In the genomic region with DNA sequence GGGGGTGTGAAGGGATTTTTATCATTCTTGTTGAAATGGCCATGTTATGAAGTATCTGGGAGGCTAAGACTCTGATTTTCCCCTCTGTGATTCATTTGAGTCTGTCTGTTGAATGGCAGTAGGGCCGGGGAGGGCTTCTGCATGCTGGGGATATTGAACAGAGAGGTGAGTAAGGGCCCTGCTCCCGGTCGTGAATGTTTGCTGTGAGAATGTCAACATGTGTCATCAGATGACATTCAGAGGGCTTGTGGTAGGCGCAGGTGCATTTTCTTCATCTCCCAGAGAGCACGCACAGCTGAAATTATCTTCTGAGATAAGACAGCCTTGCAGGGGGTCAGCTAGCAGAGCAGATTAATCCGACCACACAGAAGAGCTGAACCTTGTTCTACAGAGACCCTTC, we compare ENCODE assay signal across 21 mouse cellular contexts. TPM values are rescaled to one million over a fixed set of nuclear protein-coding genes. Genes with fewer than 3 reads are reported as not detected.
DNase-seq lines count a peak whose midpoint lies in the region; ATAC-seq and TF ChIP-seq lines count a peak whose summit lies in the region.
"Had no signal": no experiment of that assay in that cellular context is flagged by ENCODE, and none has a peak within 500 bp of the region (broad histone marks: within the 10 kb centered on the region; RNA-seq: fewer than 3 reads in every experiment).

No protein-coding gene starts in this region.

- H3K4me3 ChIP-seq in liver, postnatal 0 days (ENCODE audit: low read depth, low read length), result no peak overlapping the region
- H3K4me3 ChIP-seq in liver, embryonic 12.5 days, result no peak overlapping the region
- no peak overlapping the region for H3K4me3 ChIP-seq in kidney, embryonic 15.5 days (replicated peaks)
- H3K4me3 ChIP-seq: embryonic facial prominence, embryonic 13.5 days; forebrain, embryonic 12.5 days; hindbrain, embryonic 12.5 days had no signal

- TF ChIP-seq CTCF in liver, postnatal 0 days (IDR thresholded peaks at IDR 0.05; ENCODE audit: low read depth), result no peak

- peak; percentile 72 for ATAC-seq in liver, postnatal 0 days
- ATAC-seq in liver, embryonic 12.5 days, result no peak
- no peak for ATAC-seq in kidney, embryonic 15.5 days (replicated peaks; ENCODE audit: low FRiP score)
- ATAC-seq: activated CD4-positive, CD25-positive, alpha-beta regulatory T cell, adult 4 months; forebrain, embryonic 16.5 days; hindbrain, embryonic 16.5 days; Patski had no signal

- no peaks in the 10 kb centered on the region for H3K27me3 ChIP-seq in liver, postnatal 0 days (ENCODE audit: insufficient read depth, low read length)
- H3K27me3 ChIP-seq in liver, embryonic 12.5 days (replicated peaks), result no peaks in the 10 kb centered on the region
- H3K27me3 ChIP-seq in kidney, embryonic 15.5 days, result no peaks in the 10 kb centered on the region
- H3K27me3 ChIP-seq: CH12.LX; embryonic facial prominence, embryonic 13.5 days; forebrain, embryonic 12.5 days; hindbrain, embryonic 12.5 days; Patski had no signal

- H3K36me3 ChIP-seq in liver, postnatal 0 days (replicated peaks; ENCODE audit: insufficient read depth, low read length), result no peaks in the 10 kb centered on the region
- H3K36me3 ChIP-seq in liver, embryonic 12.5 days, result no peaks in the 10 kb centered on the region
- no peaks in the 10 kb centered on the region for H3K36me3 ChIP-seq in kidney, embryonic 15.5 days
- H3K36me3 ChIP-seq: embryonic facial prominence, embryonic 13.5 days; forebrain, embryonic 12.5 days; hindbrain, embryonic 12.5 days had no signal

- DNase-seq in liver, postnatal 0 days, result no peak
- peak; percentile 19 to 36 for DNase-seq in thymus, postnatal 10 days (ENCODE audit: low spot score in 2 of 2)
- peak; percentile 50 for DNase-seq in thymus, postnatal 4 days
- no peak for DNase-seq in lung, postnatal 36 days
- DNase-seq: adrenal gland, postnatal 14 days; cerebellum, adult 18-20 months; cerebellum, adult 9-11 months; cerebellum, postnatal 36 days; gastrocnemius, postnatal 25 days; heart, postnatal 10 days; heart, postnatal 4 days had no signal

- H3K9me3 ChIP-seq in liver, postnatal 0 days (ENCODE audit: low read length), result no peaks in the 10 kb centered on the region
- H3K9me3 ChIP-seq in liver, embryonic 12.5 days (replicated peaks), result no peaks in the 10 kb centered on the region
- no peaks in the 10 kb centered on the region for H3K9me3 ChIP-seq in kidney, embryonic 15.5 days (replicated peaks)
- H3K9me3 ChIP-seq: embryonic facial prominence, embryonic 13.5 days; forebrain, embryonic 12.5 days; hindbrain, embryonic 12.5 days had no signal

- H3K27ac ChIP-seq in liver, postnatal 0 days (ENCODE audit: low read depth), result peak overlapping the region; percentile 44
- no peak overlapping the region for H3K27ac ChIP-seq in liver, embryonic 12.5 days
- H3K27ac ChIP-seq in kidney, embryonic 15.5 days, result no peak overlapping the region
- H3K27ac ChIP-seq: embryonic facial prominence, embryonic 13.5 days; forebrain, embryonic 12.5 days; hindbrain, embryonic 12.5 days had no signal

- H3K4me1 ChIP-seq in liver, postnatal 0 days (ENCODE audit: insufficient read depth), result peaks cover 5% of the 10 kb centered on the region; the same call in 1 of the 2 replicates
- H3K4me1 ChIP-seq in liver, embryonic 12.5 days, result peaks cover 8% of the 10 kb centered on the region; the same call in 1 of the 2 replicates
- no peaks in the 10 kb centered on the region for H3K4me1 ChIP-seq in kidney, embryonic 15.5 days
- H3K4me1 ChIP-seq: hindbrain, embryonic 12.5 days had no signal

- no peak for TF ChIP-seq EP300 in liver, postnatal 0 days (IDR thresholded peaks at IDR 0.05; ENCODE audit: low read depth)

- no peak overlapping the region for H3K4me2 ChIP-seq in liver, postnatal 0 days (ENCODE audit: low read depth, low read length)
- no peak overlapping the region for H3K4me2 ChIP-seq in liver, embryonic 12.5 days
- H3K4me2 ChIP-seq in kidney, embryonic 15.5 days, result no peak overlapping the region
- H3K4me2 ChIP-seq: embryonic facial prominence, embryonic 13.5 days; forebrain, embryonic 12.5 days; hindbrain, embryonic 12.5 days had no signal

- no peak overlapping the region for H3K9ac ChIP-seq in liver, postnatal 0 days (replicated peaks)
- no peak overlapping the region for H3K9ac ChIP-seq in liver, embryonic 12.5 days
- H3K9ac ChIP-seq in kidney, embryonic 15.5 days, result no peak overlapping the region
- H3K9ac ChIP-seq: embryonic facial prominence, embryonic 13.5 days; forebrain, embryonic 12.5 days; hindbrain, embryonic 12.5 days had no signal

- 50% methylated on average over 6 of the region's 6 CpGs for WGBS in liver, postnatal 0 days (ENCODE audit: insufficient replicate concordance)
- WGBS in liver, embryonic 12.5 days (ENCODE audit: insufficient replicate concordance), result 51% methylated on average over 6 of the region's 6 CpGs
- WGBS in kidney, embryonic 15.5 days, result 81% methylated on average over 6 of the region's 6 CpGs

RNA-seq across cellular contexts. Expression of gene Ice2, which starts 52.2 kb away (rescaled TPM):
- polyA plus RNA-seq in liver, postnatal 0 days (2015; fragmentation: Nextera tagmentation; extraction: Ambion mirVana), result 4.5 and 5.1 TPM in 2 replicates
- 12.3 and 13.4 TPM in 2 replicates for polyA plus RNA-seq in liver, embryonic 12.5 days (2016; fragmentation: Nextera tagmentation; extraction: Ambion mirVana)
- 21.3 and 23.4 TPM in 2 replicates for polyA plus RNA-seq in kidney, embryonic 15.5 days (2015; fragmentation: Nextera tagmentation; extraction: Ambion mirVana)

Comparison
In these comparisons a context has a peak if more than half of its experiments do, and no peak if none do; other contexts are left out.
1. DNase-seq: peak in thymus, postnatal 10 days (2 of 2) and thymus, postnatal 4 days (single experiment); none in liver, postnatal 0 days (single experiment) and lung, postnatal 36 days (single experiment).